Mouse (Mus musculus): ENCODE measurements around the gene Tcte2.

Gene Tcte2

GRCm38 (mm10) chr17:13716336-13716735 is 45.3 kb downstream of the Tcte2 start:
- DNase-seq = no peak

GRCm38 (mm10) chr17:13715511-13715910 is 46.1 kb downstream of the Tcte2 start:
- DNase-seq = no peak

GRCm38 (mm10) chr17:13714654-13715053 is 47.0 kb downstream of the Tcte2 start:
- no peak for DNase-seq

GRCm38 (mm10) chr17:13714128-13714527 is 47.5 kb downstream of the Tcte2 start:
- DNase-seq = no peak

GRCm38 (mm10) chr17:13712518-13712917 is 49.1 kb downstream of the Tcte2 start:
- DNase-seq = no peak

GRCm38 (mm10) chr17:13712116-13712515 is 49.5 kb downstream of the Tcte2 start:
- DNase-seq = no peak

- DNase-seq = no peak
Observed at GRCm38 (mm10) chr17:13711173-13711572, 50.5 kb downstream of the Tcte2 start.

GRCm38 (mm10) chr17:13705481-13705921 is 56.1 kb downstream of the Tcte2 start:
- no peak for DNase-seq

GRCm38 (mm10) chr17:13703611-13704320 is 57.9 kb downstream of the Tcte2 start:
- DNase-seq = no peak

- DNase-seq = no peak
Observed at GRCm38 (mm10) chr17:13700131-13701016, 61.3 kb downstream of the Tcte2 start.

- DNase-seq = no peak
Observed at GRCm38 (mm10) chr17:13699716-13700115, 61.9 kb downstream of the Tcte2 start.

- no peak for DNase-seq
Observed at GRCm38 (mm10) chr17:13698194-13698593, 63.4 kb downstream of the Tcte2 start.

GRCm38 (mm10) chr17:13697646-13698045 is 64.0 kb downstream of the Tcte2 start:
- DNase-seq = no peak

- DNase-seq = no peak
Observed at GRCm38 (mm10) chr17:13695881-13696280, 65.7 kb downstream of the Tcte2 start.

GRCm38 (mm10) chr17:13695211-13695610 is 66.4 kb downstream of the Tcte2 start:
- no peak for DNase-seq

- DNase-seq = no peak
Observed at GRCm38 (mm10) chr17:13694181-13694580, 67.4 kb downstream of the Tcte2 start.

- no peak for DNase-seq
Observed at GRCm38 (mm10) chr17:13687656-13688055, 74.0 kb downstream of the Tcte2 start.

GRCm38 (mm10) chr17:13687086-13687485 is 74.5 kb downstream of the Tcte2 start:
- DNase-seq = no peak

GRCm38 (mm10) chr17:13685621-13686020 is 76.0 kb downstream of the Tcte2 start:
- no peak for DNase-seq

GRCm38 (mm10) chr17:13684256-13684655 is 77.4 kb downstream of the Tcte2 start:
- no peak for DNase-seq

- peak; percentile 83 to 87 for DNase-seq
Observed at GRCm38 (mm10) chr17:13683411-13684174, 78.0 kb downstream of the Tcte2 start.

- peak; percentile 20 to 22 for DNase-seq
Observed at GRCm38 (mm10) chr17:13683027-13683410, 78.6 kb downstream of the Tcte2 start.

- DNase-seq = peak; percentile 39 to 44
Observed at GRCm38 (mm10) chr17:13682378-13683026, 79.1 kb downstream of the Tcte2 start.
